Mouse (Mus musculus): ENCODE data around the gene Klra9. TPM values are rescaled to one million over a fixed set of nuclear protein-coding genes. Genes with fewer than 3 reads are reported as not detected.
"Not testable (repeated sequence)": the region's sequence is repeated elsewhere in the genome, so short reads cannot be mapped to it uniquely, and the experiment has no call there.

Klra9 gene
- polyA plus RNA-seq (2015; fragmentation: Nextera tagmentation; extraction: Ambion mirVana), result not detected in 2 replicates

DNA sequence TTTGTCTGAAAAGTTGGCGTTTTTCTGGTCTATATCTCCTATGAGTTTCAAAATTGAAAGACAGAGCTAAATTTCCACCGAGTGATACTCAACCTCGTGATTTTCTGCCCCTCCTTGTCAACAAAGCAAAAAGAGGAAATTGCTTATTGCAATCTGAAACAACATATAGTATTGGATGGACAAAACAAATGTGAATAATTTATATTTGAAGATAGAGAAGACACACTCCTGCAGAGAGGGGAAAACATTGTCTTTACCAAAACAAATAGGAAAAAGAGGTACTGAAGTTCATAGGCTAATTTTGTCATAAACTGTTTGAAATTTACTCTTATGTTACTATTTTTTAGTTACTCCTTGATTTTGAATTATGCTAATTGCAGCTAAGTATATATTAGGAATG lies at the start of gene Klra9:
TSS of gene Klra9 (minus strand) at position 101 of the 400 bp plus-strand sequence.
- H3K4me1 ChIP-seq (replicated peaks); H3K9ac ChIP-seq; H3K4me3 ChIP-seq; H3K27me3 ChIP-seq; H3K36me3 ChIP-seq; H3K4me2 ChIP-seq; H3K9me3 ChIP-seq; H3K27ac ChIP-seq; ATAC-seq (ENCODE audit: low FRiP score): not testable (repeated sequence)
- WGBS, result 66% methylated on average over 3 of the region's 3 CpGs

DNA sequence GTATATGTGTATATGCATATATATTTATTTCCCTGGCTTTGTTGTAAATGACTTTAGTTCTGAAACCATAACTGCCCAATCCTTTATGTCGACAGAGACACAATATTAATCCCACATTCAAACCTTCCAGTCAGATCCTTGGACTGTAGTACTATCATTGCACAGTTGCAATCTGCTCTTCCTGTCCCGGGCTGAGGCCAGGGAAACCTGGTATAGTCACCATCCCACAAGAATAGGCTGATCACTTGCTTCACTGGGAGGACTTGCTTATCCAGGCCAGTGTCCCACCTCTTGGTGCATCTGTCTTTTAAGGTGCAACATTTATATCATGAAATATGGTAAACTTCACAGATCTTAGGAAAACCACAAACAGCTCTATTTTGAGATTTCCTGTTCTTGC lies 44.6 kb upstream of the Klra9 start:
- peaks cover 4% of the 10 kb centered on the region; the same call in 1 of the 2 replicates for H3K9me3 ChIP-seq
- no peaks in the 10 kb centered on the region for H3K27me3 ChIP-seq
- no peak overlapping the region for H3K4me3 ChIP-seq
- no peaks in the 10 kb centered on the region for H3K36me3 ChIP-seq
- no peak overlapping the region for H3K9ac ChIP-seq
- no peaks in the 10 kb centered on the region for H3K4me1 ChIP-seq (replicated peaks)
- no peak overlapping the region for H3K27ac ChIP-seq
- ATAC-seq (ENCODE audit: low FRiP score), result no peak
- H3K4me2 ChIP-seq, result no peak overlapping the region
- 84% methylated on average over 2 of the region's 2 CpGs for WGBS

DNA sequence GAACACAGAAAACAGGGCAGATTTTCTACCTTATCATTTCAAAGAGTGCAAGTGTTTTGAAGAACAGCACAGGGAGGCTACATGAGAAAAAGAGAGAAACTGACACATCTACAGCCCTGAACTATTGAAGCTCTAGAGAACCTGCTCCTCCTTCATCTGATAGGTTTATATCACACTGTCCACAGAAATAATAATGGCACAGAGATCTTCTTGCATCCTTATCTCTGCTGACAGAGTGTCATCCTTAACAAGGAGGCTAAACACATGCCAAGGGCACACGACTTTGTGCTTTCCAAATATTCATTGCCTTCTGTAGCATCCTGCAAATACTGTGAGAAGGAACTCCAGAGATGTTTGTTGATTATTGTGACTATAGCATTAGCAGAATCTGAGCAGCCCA lies 43.7 kb upstream of the Klra9 start:
- WGBS, result 57% methylated on average over 1 of the region's 1 CpGs

DNA sequence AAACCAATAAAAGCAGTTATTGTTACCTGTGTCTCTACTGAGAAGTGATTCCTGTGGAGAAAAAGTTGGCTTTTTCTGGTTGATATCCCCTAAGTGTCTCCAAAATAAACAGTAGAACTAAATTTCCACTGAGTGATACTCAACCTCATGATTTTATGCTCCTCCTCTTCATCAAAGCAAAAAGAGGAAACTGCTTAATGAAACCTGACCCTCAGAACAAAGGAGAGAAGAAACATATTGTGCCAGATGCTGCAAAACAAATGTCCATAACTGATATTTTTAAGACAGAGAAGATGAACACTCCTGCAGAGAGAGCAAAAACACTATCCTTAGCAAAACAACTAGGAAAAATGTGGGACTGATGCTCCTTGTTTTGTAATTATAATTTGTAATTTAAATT lies 40.3 kb upstream of the Klra9 start, which contains the start of gene Klra7:
TSS of gene Klra7 (minus strand) at position 101 of the 400 bp plus-strand sequence.
- Histone ChIP-seq H3K9ac (no peak within 1 kb of the TSS), H3K4me2 (no peak within 1 kb of the TSS), H3K4me3 (no peak within 1 kb of the TSS), H3K36me3 (no peaks in the 10 kb centered on the region), H3K4me1 (replicated peaks) (no peaks in the 10 kb centered on the region), H3K9me3 (peaks cover 13% of the 10 kb centered on the region), H3K27me3 (no peaks in the 10 kb centered on the region), H3K27ac (no peak within 1 kb of the TSS)
- ATAC-seq (ENCODE audit: low FRiP score), result no peak

More for the DNA sequence above, 43.7 kb upstream of the Klra9 start:
- Histone ChIP-seq H3K4me3 (no peak overlapping the region), H3K9me3 (peaks cover 7% of the 10 kb centered on the region), H3K36me3 (no peaks in the 10 kb centered on the region), H3K27me3 (no peaks in the 10 kb centered on the region), H3K4me1 (replicated peaks) (no peaks in the 10 kb centered on the region), H3K27ac (no peak overlapping the region), H3K9ac (no peak overlapping the region), H3K4me2 (no peak overlapping the region)
- ATAC-seq (ENCODE audit: low FRiP score), result no peak

DNA sequence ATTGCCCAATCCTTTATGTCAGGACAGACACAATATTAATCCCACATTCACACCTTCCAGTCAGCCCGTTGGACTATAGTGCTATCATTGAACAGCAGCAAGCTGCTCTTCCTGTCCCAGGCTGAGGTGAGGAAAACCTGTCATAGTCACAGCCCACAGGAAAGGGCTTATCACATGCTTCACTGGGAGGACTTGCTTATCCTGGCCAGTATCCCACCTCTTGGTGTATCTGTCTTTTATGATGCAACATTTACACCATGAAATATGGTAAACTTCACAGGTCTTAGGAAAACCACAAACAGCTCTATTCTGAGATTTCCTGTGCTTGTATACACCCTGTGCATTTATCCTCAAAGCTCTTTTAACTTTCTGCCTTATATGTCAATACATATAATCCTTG lies 4.5 kb upstream of the Klra9 start:
- H3K4me2 ChIP-seq; H3K27ac ChIP-seq; H3K4me1 ChIP-seq (replicated peaks); H3K36me3 ChIP-seq; H3K4me3 ChIP-seq; ATAC-seq (ENCODE audit: low FRiP score); H3K27me3 ChIP-seq; H3K9me3 ChIP-seq; H3K9ac ChIP-seq: not testable (repeated sequence)
- WGBS, result 96% methylated on average over 1 of the region's 1 CpGs

DNA sequence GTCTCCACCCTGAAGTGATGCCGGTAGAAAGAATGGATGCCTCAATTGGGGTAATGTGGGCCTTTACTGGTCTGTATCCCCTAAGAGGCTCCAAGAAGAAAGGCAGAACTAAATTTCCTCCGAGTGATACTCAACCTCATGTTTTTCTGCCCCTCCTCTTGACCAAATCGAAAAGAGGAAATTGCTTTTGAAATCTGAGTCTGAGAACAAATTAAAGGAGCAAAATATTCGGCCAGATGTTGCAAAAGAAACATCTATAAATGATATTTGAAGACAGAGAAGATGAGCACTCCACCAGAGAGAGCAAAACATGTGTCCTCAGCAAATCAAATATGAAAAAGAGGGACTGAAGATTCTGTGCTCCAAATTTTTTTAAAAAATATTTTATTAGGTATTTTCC lies 63.1 kb downstream of the Klra9 start, which contains the start of gene Klra8:
TSS of gene Klra8 (minus strand) at position 101 of the 400 bp plus-strand sequence.
- H3K9me3 ChIP-seq; H3K9ac ChIP-seq; ATAC-seq (ENCODE audit: low FRiP score); H3K4me3 ChIP-seq; H3K27ac ChIP-seq; H3K27me3 ChIP-seq; H3K36me3 ChIP-seq; H3K4me2 ChIP-seq; H3K4me1 ChIP-seq (replicated peaks): not testable (repeated sequence)
- 71% methylated on average over 4 of the region's 4 CpGs for whole genome bisulfite sequencing

Other genes with a start within 250 kb of the Klra9 start
- gene Klra6, start 166.2 kb downstream of the Klra9 start, polyA plus RNA-seq (2015; fragmentation: Nextera tagmentation; extraction: Ambion mirVana), result not detected in 2 replicates
- not detected in 2 replicates for gene Klra4, start 125.8 kb downstream of the Klra9 start, polyA plus RNA-seq (2015; fragmentation: Nextera tagmentation; extraction: Ambion mirVana)
- gene Klra8, start 63.2 kb downstream of the Klra9 start, polyA plus RNA-seq (2015; fragmentation: Nextera tagmentation; extraction: Ambion mirVana), result not detected in 2 replicates
- not detected in 2 replicates for gene Klra7, start 40.2 kb upstream of the Klra9 start, polyA plus RNA-seq (2015; fragmentation: Nextera tagmentation; extraction: Ambion mirVana)
- not detected in 2 replicates for gene Klra10, start 88.8 kb upstream of the Klra9 start, polyA plus RNA-seq (2015; fragmentation: Nextera tagmentation; extraction: Ambion mirVana)
- not detected in 2 replicates for gene Klra3, start 144.5 kb upstream of the Klra9 start, polyA plus RNA-seq (2015; fragmentation: Nextera tagmentation; extraction: Ambion mirVana)
- gene Klra1, start 193.8 kb upstream of the Klra9 start, polyA plus RNA-seq (2015; fragmentation: Nextera tagmentation; extraction: Ambion mirVana), result not detected in 2 replicates